Mouse (Mus musculus) cortical plate, adult 2 months (tissue): ENCODE data around the gene Add3. TPM values are rescaled to one million over a fixed set of nuclear protein-coding genes. Genes with fewer than 3 reads are reported as not detected.
A peak's percentile ranks its signal among the peaks of the same experiment; 100 is the strongest.

ENCODE experiments used
- H3K27ac ChIP-seq: fragments of 200-500 bp; 2 replicates; pipeline ENCODE4 v1.5.1; 2012; ENCODE audit warnings: low read length, control low read depth, inconsistent platforms; ENCODE audit not compliant: insufficient read depth
- H3K4me1 ChIP-seq: fragments of 200-500 bp; 2 replicates; pipeline ENCODE4 v1.6.1; 2011; ENCODE audit warnings: low read length; ENCODE audit not compliant: control insufficient read depth, insufficient read depth
- H3K4me3 ChIP-seq: fragments of 200-500 bp; 2 replicates; pipeline ENCODE4 v1.5.1; 2011; ENCODE audit warnings: mild to moderate bottlenecking, low read length, control low read depth; ENCODE audit not compliant: insufficient read depth
- CTCF ChIP-seq: fragments of 200-500 bp; IDR thresholded peaks from 2 replicates; pipeline ENCODE4 v1.5.1; 2011; ENCODE audit warnings: mild to moderate bottlenecking, control low read depth, low read length; ENCODE audit not compliant: insufficient read depth; ENCODE audit errors: extremely low read depth
- POLR2A ChIP-seq: fragments of 200-500 bp; IDR thresholded peaks from 2 replicates; pipeline ENCODE4 v1.6.1; 2011; ENCODE audit warnings: mild to moderate bottlenecking, low read length, control low read depth; ENCODE audit not compliant: insufficient read depth; ENCODE audit errors: extremely low read depth
- polyA plus RNA-seq: library from polyadenylated mRNA; depleted of rRNA; stranded (reverse); fragments of >200 nt; gene quantifications from 2 replicates; pipeline ENCODE4 v1.2.3, GENCODE M21; 2012

Gene Add3
- polyA plus RNA-seq, 1 experiment: 76.7 TPM

DNA sequence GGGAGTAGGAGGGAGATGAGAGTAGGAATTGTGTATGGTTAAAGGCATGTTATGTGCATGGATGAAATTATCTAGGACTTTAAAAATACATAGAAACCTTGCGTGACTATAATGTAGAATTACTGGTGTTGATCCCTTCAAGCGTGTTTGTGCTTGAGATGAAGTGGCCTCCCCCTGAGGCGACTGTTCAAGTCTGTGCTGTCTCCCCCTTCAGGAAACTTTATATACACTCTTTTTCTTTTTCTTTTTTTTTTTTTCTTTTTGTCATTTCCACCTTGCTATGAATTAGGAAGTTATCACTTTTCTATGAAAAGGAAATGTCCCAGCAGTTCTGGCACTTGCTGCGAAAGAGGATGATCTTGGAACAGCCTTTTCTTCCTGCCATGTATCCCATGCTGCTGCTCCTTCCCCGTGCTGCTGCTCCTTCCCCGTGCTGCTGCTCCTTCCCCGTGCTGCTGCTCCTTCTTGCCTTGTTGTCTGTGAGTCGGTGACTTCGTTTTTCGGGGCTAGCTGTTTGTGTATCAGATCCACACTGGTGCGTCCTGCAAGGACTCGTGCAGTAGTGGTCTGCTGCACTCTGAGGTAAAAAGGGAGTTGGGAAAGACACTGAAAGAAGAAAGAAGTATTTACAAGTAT lies 40.0 kb downstream of the Add3 start:
- Histone ChIP-seq H3K4me3 (no peak overlapping the region), H3K4me1 (peaks cover 9% of the 10 kb centered on the region), H3K27ac (no peak overlapping the region)
- TF ChIP-seq CTCF: 0 out of 2 replicates have a peak, but pooled peaks have one; percentile 9
- TF ChIP-seq POLR2A: no peak

GRCm38 (mm10) chr19:53181003-53181861 lies 41.0 kb downstream of the Add3 start:
- Histone ChIP-seq H3K4me1 (peaks cover 9% of the 10 kb centered on the region), H3K27ac (no peak overlapping the region), H3K4me3 (no peak overlapping the region)
- TF ChIP-seq CTCF (no peak), POLR2A (no peak)

DNA sequence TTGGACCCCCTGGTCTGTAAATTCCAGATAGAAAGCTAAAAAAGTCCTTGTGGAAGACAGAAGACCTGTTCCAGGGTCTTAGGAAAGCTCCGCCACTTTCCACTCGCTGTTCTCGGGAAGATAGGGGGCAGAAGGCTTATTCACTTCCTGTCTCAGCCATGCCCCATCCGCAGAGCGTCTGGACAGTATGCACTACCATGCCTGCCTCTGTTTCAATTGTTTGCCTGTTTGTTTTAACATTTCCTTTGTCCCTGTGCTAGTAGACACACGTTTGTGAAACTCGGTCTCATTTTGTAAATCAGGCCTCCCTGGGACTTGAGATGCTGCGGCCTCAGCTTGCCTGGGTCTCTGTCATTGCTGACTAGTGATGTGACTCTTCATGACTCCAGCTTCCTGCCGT lies 43.4 kb downstream of the Add3 start:
- Histone ChIP-seq H3K4me1 (peaks cover 11% of the 10 kb centered on the region), H3K27ac (no peak overlapping the region), H3K4me3 (no peak overlapping the region)
- TF ChIP-seq POLR2A (no peak), CTCF (no peak)

- Histone ChIP-seq H3K4me3 (no peak overlapping the region), H3K4me1 (peaks cover 9% of the 10 kb centered on the region), H3K27ac (no peak overlapping the region; the same call in 1 of the 2 replicates)
- TF ChIP-seq POLR2A: no peak
- TF ChIP-seq CTCF: no peak
Measured at GRCm38 (mm10) chr19:53184216-53184615, 44.0 kb downstream of the Add3 start.

DNA sequence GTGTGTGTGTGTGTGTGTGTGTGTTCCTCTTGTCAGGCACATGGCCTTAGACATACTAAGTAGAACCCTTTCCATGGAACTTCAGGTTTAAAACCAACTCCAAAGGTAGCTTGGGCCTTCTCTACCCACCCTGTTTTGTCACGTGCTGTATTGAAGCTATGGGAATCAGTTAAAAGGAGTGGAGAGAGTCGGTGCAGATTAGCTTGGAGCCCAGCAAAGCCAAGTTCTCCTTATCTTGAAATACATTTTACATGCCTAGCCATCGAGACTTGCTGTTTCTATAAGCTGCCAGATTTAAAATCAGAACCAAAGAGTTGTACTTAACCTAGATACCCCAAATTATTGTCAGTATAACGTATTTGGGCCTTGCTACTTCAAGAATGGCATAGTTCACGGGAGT lies 44.7 kb downstream of the Add3 start:
- no peak overlapping the region for H3K4me3 ChIP-seq
- H3K27ac ChIP-seq: no peak overlapping the region
- peaks cover 9% of the 10 kb centered on the region for H3K4me1 ChIP-seq
- TF ChIP-seq CTCF: no peak
- no peak for TF ChIP-seq POLR2A

GRCm38 (mm10) chr19:53185486-53186134 lies 45.4 kb downstream of the Add3 start:
- TF ChIP-seq CTCF (no peak), POLR2A (no peak)
- Histone ChIP-seq H3K27ac (no peak overlapping the region), H3K4me3 (no peak overlapping the region), H3K4me1 (peaks cover 8% of the 10 kb centered on the region)

GRCm38 (mm10) chr19:53186456-53186855 lies 46.2 kb downstream of the Add3 start:
- H3K27ac ChIP-seq: no peak overlapping the region
- no peak overlapping the region for H3K4me3 ChIP-seq
- TF ChIP-seq POLR2A (no peak), CTCF (no peak)
- H3K4me1 ChIP-seq: peaks cover 6% of the 10 kb centered on the region

- TF ChIP-seq CTCF (no peak), POLR2A (no peak)
- no peak overlapping the region for H3K4me3 ChIP-seq
- peaks cover 6% of the 10 kb centered on the region for H3K4me1 ChIP-seq
- H3K27ac ChIP-seq: no peak overlapping the region
Measured at GRCm38 (mm10) chr19:53187533-53187932, 47.3 kb downstream of the Add3 start.

GRCm38 (mm10) chr19:53188186-53188585 lies 47.9 kb downstream of the Add3 start:
- no peak overlapping the region for H3K27ac ChIP-seq
- TF ChIP-seq CTCF: no peak
- TF ChIP-seq POLR2A: no peak
- peaks cover 6% of the 10 kb centered on the region for H3K4me1 ChIP-seq
- no peak overlapping the region for H3K4me3 ChIP-seq

GRCm38 (mm10) chr19:53188724-53189220 lies 48.5 kb downstream of the Add3 start:
- no peak overlapping the region for H3K4me3 ChIP-seq

More at GRCm38 (mm10) chr19:53188724-53189220, 48.5 kb downstream of the Add3 start:
- no peak for TF ChIP-seq POLR2A
- no peak for TF ChIP-seq CTCF
- Histone ChIP-seq H3K4me1 (peaks cover 7% of the 10 kb centered on the region), H3K27ac (no peak overlapping the region)
